Mouse (Mus musculus): ENCODE results near the gene Pou2f3.

GRCm38 (mm10) chr9:43101936-43102595, 108.1 kb downstream of the Pou2f3 start:
- TF ChIP-seq POLR2A (IDR thresholded peaks at IDR 0.05; ENCODE audit: low read depth, low read length), result no peak
- TF ChIP-seq CTCF (conservative IDR thresholded peaks at IDR 0.05; ENCODE audit: insufficient read depth, insufficient read length, low read depth, low read length), result no peak
